Mouse (Mus musculus) erythroblast, embryonic 14.5 days (primary cell): ENCODE results near the gene Plxna2. TPM values are rescaled to one million over a fixed set of nuclear protein-coding genes. Genes with fewer than 3 reads are reported as not detected.

ENCODE experiments used
- H3K27me3 ChIP-seq: 2 replicates; pipeline ENCODE4 v1.6.1; 2012; ENCODE audit warnings: inconsistent platforms; ENCODE audit not compliant: control insufficient read depth
- H3K36me3 ChIP-seq: 2 replicates; pipeline ENCODE4 v1.6.1; 2012; ENCODE audit warnings: mild to moderate bottlenecking, inconsistent platforms; ENCODE audit not compliant: control insufficient read depth
- H3K4me1 ChIP-seq: 2 replicates; pipeline ENCODE4 v1.6.1; 2012; ENCODE audit warnings: inconsistent platforms; ENCODE audit not compliant: control insufficient read depth
- H3K4me3 ChIP-seq: replicated peaks from 2 replicates; pipeline ENCODE3; 2012; ENCODE audit warnings: moderate library complexity, mild to moderate bottlenecking, inconsistent platforms
- H3K9me3 ChIP-seq: 2 replicates; pipeline ENCODE4 v1.6.1; 2012; ENCODE audit warnings: low read length, inconsistent platforms, mixed read lengths; ENCODE audit not compliant: control insufficient read depth
- GATA1 ChIP-seq: IDR thresholded peaks from 2 replicates; pipeline ENCODE4 v1.6.1; 2012; ENCODE audit warnings: low read length, inconsistent platforms, mixed read lengths
- TAL1 ChIP-seq: IDR thresholded peaks from 3 replicates; pipeline ENCODE4 v1.6.1; 2012; ENCODE audit warnings: low read length, inconsistent platforms, mixed read lengths
- polyA plus RNA-seq: library from polyadenylated mRNA; stranded (reverse); fragments of >175 nt; gene quantifications from 2 replicates; pipeline ENCODE4 v1.2.3, GENCODE M21; 2012

Plxna2 gene
- polyA plus RNA-seq, 1 experiment: 0.06 TPM

GRCm38 (mm10) chr1:194776510-194777244 is 158.7 kb downstream of the Plxna2 start:
- TF ChIP-seq TAL1: no peak
- no peak for TF ChIP-seq GATA1
- no peak overlapping the region for H3K4me3 ChIP-seq
- peaks cover 37% of the 10 kb centered on the region for H3K4me1 ChIP-seq
- H3K27me3 ChIP-seq: no peaks in the 10 kb centered on the region
- no peaks in the 10 kb centered on the region for H3K9me3 ChIP-seq
- no peaks in the 10 kb centered on the region; the same call in 1 of the 2 replicates for H3K36me3 ChIP-seq

GRCm38 (mm10) chr1:194777608-194778007 is 159.6 kb downstream of the Plxna2 start:
- no peaks in the 10 kb centered on the region; the same call in 1 of the 2 replicates for H3K36me3 ChIP-seq
- H3K9me3 ChIP-seq: no peaks in the 10 kb centered on the region
- no peak overlapping the region for H3K4me3 ChIP-seq
- no peak for TF ChIP-seq GATA1
- TF ChIP-seq TAL1: no peak
- H3K4me1 ChIP-seq: peaks cover 30% of the 10 kb centered on the region
- H3K27me3 ChIP-seq: no peaks in the 10 kb centered on the region

- TF ChIP-seq TAL1 (no peak), GATA1 (no peak)
- peaks cover 5% of the 10 kb centered on the region for H3K4me1 ChIP-seq
- H3K27me3 ChIP-seq: no peaks in the 10 kb centered on the region
- no peaks in the 10 kb centered on the region for H3K9me3 ChIP-seq
- H3K36me3 ChIP-seq: no peaks in the 10 kb centered on the region; the same call in 1 of the 2 replicates
- H3K4me3 ChIP-seq: no peak overlapping the region
These were observed 162.4 kb downstream of the Plxna2 start for GRCm38 (mm10) chr1:194780392-194780791.

- Histone ChIP-seq H3K4me1 (no peaks in the 10 kb centered on the region; the same call in 1 of the 2 replicates), H3K9me3 (no peaks in the 10 kb centered on the region), H3K36me3 (no peaks in the 10 kb centered on the region; the same call in 1 of the 2 replicates), H3K4me3 (no peak overlapping the region), H3K27me3 (no peaks in the 10 kb centered on the region)
- TF ChIP-seq TAL1 (no peak), GATA1 (no peak)
These were observed 162.9 kb downstream of the Plxna2 start for GRCm38 (mm10) chr1:194780794-194781390.

- H3K4me3 ChIP-seq: no peak overlapping the region
- H3K9me3 ChIP-seq: no peaks in the 10 kb centered on the region
- H3K4me1 ChIP-seq: no peaks in the 10 kb centered on the region
- no peaks in the 10 kb centered on the region for H3K27me3 ChIP-seq
- TF ChIP-seq TAL1: no peak
- no peak for TF ChIP-seq GATA1
- no peaks in the 10 kb centered on the region; the same call in 1 of the 2 replicates for H3K36me3 ChIP-seq
These were observed 163.5 kb downstream of the Plxna2 start for GRCm38 (mm10) chr1:194781556-194781955.

- Histone ChIP-seq H3K36me3 (no peaks in the 10 kb centered on the region; the same call in 1 of the 2 replicates), H3K4me1 (no peaks in the 10 kb centered on the region), H3K4me3 (no peak overlapping the region), H3K27me3 (no peaks in the 10 kb centered on the region), H3K9me3 (no peaks in the 10 kb centered on the region)
- TF ChIP-seq TAL1 (no peak), GATA1 (no peak)
These were observed 164.3 kb downstream of the Plxna2 start for GRCm38 (mm10) chr1:194782325-194782724.

GRCm38 (mm10) chr1:194787626-194788025 is 169.6 kb downstream of the Plxna2 start:
- no peak for TF ChIP-seq TAL1
- no peak for TF ChIP-seq GATA1
- Histone ChIP-seq H3K36me3 (peaks cover 5% of the 10 kb centered on the region; the same call in 1 of the 2 replicates), H3K27me3 (no peaks in the 10 kb centered on the region), H3K9me3 (no peaks in the 10 kb centered on the region), H3K4me3 (no peak overlapping the region), H3K4me1 (peaks cover 6% of the 10 kb centered on the region)

- TF ChIP-seq TAL1 (no peak), GATA1 (no peak)
- Histone ChIP-seq H3K27me3 (no peaks in the 10 kb centered on the region), H3K36me3 (peaks cover 17% of the 10 kb centered on the region), H3K9me3 (no peaks in the 10 kb centered on the region), H3K4me1 (peaks cover 17% of the 10 kb centered on the region), H3K4me3 (no peak overlapping the region)
These were observed 175.4 kb downstream of the Plxna2 start for GRCm38 (mm10) chr1:194793226-194793924.

GRCm38 (mm10) chr1:194795316-194795715 is 177.3 kb downstream of the Plxna2 start:
- Histone ChIP-seq H3K27me3 (no peaks in the 10 kb centered on the region), H3K36me3 (peaks cover 17% of the 10 kb centered on the region), H3K4me1 (peaks cover 15% of the 10 kb centered on the region), H3K9me3 (no peaks in the 10 kb centered on the region), H3K4me3 (no peak overlapping the region)
- TF ChIP-seq GATA1 (no peak), TAL1 (no peak)
